Mouse (Mus musculus): ENCODE results near the gene C1rl.

DNA sequence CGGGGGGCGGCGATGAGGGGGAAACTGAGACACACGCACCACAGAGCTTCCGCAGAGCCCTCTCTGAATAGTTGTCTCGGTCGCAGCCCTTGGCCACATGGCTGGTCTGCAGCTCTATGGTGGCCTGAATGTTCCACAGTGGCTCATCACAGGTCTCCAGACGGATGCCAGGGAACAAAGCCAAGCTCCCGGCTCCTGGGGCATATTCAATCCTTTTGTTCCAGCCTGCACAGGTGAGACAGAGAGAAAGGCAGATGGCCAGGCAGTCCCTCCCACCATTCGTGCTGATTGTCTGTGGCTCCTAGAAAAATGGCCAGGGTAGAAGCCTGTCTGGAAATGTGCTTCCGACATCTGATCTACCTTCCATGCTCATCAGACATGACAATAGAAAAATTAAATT lies 34.4 kb upstream of the C1rl start:
- TF ChIP-seq CTCF (IDR thresholded peaks at IDR 0.05; ENCODE audit: extremely low read depth, insufficient read length, insufficient replicate concordance, low read depth, low read length) (no peak), POLR2A (IDR thresholded peaks at IDR 0.05; ENCODE audit: low read depth, low read length) (no peak)

Measured in small intestine, adult 2 months (tissue).